Mouse (Mus musculus) testis, adult 2 months (tissue): ENCODE measurements around the gene Reep3. TPM values are rescaled to one million over a fixed set of nuclear protein-coding genes. Genes with fewer than 3 reads are reported as not detected.
A peak's percentile ranks its signal among the peaks of the same experiment; 100 is the strongest.

ENCODE experiments used
- H3K27ac ChIP-seq: fragments of 200-500 bp; 2 replicates; pipeline ENCODE4 v1.5.1; 2012; ENCODE audit warnings: low read depth, low read length; ENCODE audit not compliant: control insufficient read depth, insufficient read depth
- H3K27me3 ChIP-seq: fragments of 200-500 bp; 2 replicates; pipeline ENCODE4 v1.6.1; 2012; ENCODE audit warnings: mild to moderate bottlenecking, low read length, moderate library complexity; ENCODE audit not compliant: control insufficient read depth, insufficient read depth
- H3K36me3 ChIP-seq: fragments of 200-500 bp; 2 replicates; pipeline ENCODE4 v1.6.1; 2012; ENCODE audit warnings: mild to moderate bottlenecking, low read length; ENCODE audit not compliant: control insufficient read depth, insufficient read depth
- H3K4me1 ChIP-seq: fragments of 200-500 bp; 2 replicates; pipeline ENCODE4 v1.6.1; 2012; ENCODE audit warnings: low read length; ENCODE audit not compliant: control insufficient read depth, insufficient read depth
- H3K4me3 ChIP-seq: fragments of 200-500 bp; 2 replicates; pipeline ENCODE4 v1.5.1; 2012; ENCODE audit warnings: low read depth, mild to moderate bottlenecking, low read length, moderate library complexity, mixed read lengths; ENCODE audit not compliant: control insufficient read depth
- CTCF ChIP-seq: fragments of 200-500 bp; IDR thresholded peaks from 2 replicates; pipeline ENCODE4 v1.5.1; 2012; ENCODE audit warnings: low read depth, mild to moderate bottlenecking, inconsistent platforms, low read length, moderate library complexity; ENCODE audit not compliant: control insufficient read depth, insufficient read depth, insufficient replicate concordance
- POLR2A ChIP-seq: fragments of 200-500 bp; IDR thresholded peaks from 2 replicates; pipeline ENCODE4 v1.6.1; 2012; ENCODE audit warnings: low read depth, mild to moderate bottlenecking, inconsistent platforms, low read length, moderate library complexity; ENCODE audit not compliant: control insufficient read depth
- polyA plus RNA-seq: library from polyadenylated mRNA; depleted of rRNA; stranded (reverse); fragments of >200 nt; gene quantifications from 2 replicates; pipeline ENCODE4 v1.2.3, GENCODE M21; 2012

Gene Reep3
- polyA plus RNA-seq, 1 experiment = 2.3 TPM

GRCm38 (mm10) chr10:66974417-66974816 is 122.3 kb downstream of the Reep3 start:
- Histone ChIP-seq H3K27ac (no peak overlapping the region), H3K4me1 (peaks cover 8% of the 10 kb centered on the region), H3K36me3 (no peaks in the 10 kb centered on the region), H3K4me3 (no peak overlapping the region), H3K27me3 (no peaks in the 10 kb centered on the region)
- TF ChIP-seq CTCF (no peak), POLR2A (no peak)

- H3K4me1 ChIP-seq = peaks cover 8% of the 10 kb centered on the region
- H3K27ac ChIP-seq = no peak overlapping the region
- no peak overlapping the region for H3K4me3 ChIP-seq
- no peak for TF ChIP-seq POLR2A
- TF ChIP-seq CTCF = no peak
- no peaks in the 10 kb centered on the region for H3K36me3 ChIP-seq
- H3K27me3 ChIP-seq = no peaks in the 10 kb centered on the region
Measured at GRCm38 (mm10) chr10:66973866-66974265, 122.9 kb downstream of the Reep3 start.

GRCm38 (mm10) chr10:66973274-66973673 is 123.5 kb downstream of the Reep3 start:
- Histone ChIP-seq H3K4me3 (no peak overlapping the region), H3K27me3 (no peaks in the 10 kb centered on the region), H3K36me3 (no peaks in the 10 kb centered on the region), H3K27ac (no peak overlapping the region), H3K4me1 (peaks cover 8% of the 10 kb centered on the region)
- TF ChIP-seq POLR2A (no peak), CTCF (no peak)

DNA sequence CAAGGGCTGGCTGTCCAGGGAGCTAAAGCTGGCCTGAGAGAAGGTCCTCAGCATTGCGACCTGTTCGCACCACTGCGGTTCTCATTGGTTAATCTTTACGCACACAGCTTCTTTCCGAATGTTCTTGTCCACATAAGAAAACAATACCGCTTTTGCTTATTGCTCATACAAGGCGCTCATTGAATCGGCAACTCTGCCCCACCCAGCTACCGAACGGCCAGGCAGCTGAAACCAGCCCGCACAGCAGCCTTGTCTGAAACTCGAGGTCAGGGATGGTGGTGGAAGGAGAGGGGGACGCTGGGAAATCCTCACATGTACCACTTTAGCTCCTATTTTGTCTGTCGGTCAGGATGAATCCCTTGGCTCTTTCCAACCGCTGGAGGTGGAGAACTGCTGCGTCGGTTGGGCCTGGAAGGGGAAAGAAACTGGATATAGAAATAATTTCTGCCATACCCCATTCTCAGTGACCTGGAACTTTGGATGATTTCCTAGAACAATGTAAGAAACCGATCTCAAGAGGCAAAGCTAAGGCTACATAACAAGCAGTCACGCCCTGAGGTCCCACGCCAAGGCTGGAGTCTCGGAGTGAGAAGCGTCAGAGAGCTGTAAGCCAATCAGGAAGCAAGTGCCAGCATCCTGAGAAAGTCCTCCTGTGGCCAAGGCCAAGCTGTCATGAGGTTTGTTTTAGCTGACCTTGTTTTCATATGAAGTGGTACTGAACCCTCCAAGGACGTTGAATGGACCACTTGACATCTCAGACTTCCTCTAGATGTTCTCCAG is 126.2 kb downstream of the Reep3 start:
- Histone ChIP-seq H3K27me3 (no peaks in the 10 kb centered on the region), H3K4me3 (peak overlapping the region; percentile 92), H3K27ac (peak overlapping the region; percentile 3; the same call in 1 of the 2 replicates), H3K4me1 (peaks cover 6% of the 10 kb centered on the region), H3K36me3 (no peaks in the 10 kb centered on the region)
- no peak for TF ChIP-seq CTCF
- TF ChIP-seq POLR2A = no peak

DNA sequence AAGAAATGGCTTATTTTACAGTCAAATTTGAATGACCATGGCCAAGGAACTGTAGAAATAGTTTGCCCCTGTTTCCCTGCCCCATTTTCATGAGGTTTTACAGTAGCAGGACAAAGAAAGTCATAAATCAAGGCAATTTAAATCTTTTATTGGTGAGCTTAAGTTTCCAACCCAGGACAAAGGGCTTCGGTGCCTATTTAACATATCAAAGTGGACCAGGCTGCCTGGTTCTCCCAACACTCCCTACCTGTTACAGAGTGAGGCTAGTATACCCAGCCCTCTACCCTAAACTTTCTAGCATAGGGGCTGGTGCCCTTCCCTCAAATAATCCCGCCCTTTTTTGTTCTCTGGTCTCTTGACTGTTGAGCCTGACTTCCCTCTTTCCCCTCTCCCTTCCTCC is 127.2 kb downstream of the Reep3 start:
- TF ChIP-seq POLR2A = no peak
- no peak for TF ChIP-seq CTCF
- Histone ChIP-seq H3K36me3 (no peaks in the 10 kb centered on the region), H3K4me1 (peaks cover 6% of the 10 kb centered on the region), H3K27ac (no peak overlapping the region), H3K27me3 (no peaks in the 10 kb centered on the region), H3K4me3 (peak overlapping the region; percentile 92)

DNA sequence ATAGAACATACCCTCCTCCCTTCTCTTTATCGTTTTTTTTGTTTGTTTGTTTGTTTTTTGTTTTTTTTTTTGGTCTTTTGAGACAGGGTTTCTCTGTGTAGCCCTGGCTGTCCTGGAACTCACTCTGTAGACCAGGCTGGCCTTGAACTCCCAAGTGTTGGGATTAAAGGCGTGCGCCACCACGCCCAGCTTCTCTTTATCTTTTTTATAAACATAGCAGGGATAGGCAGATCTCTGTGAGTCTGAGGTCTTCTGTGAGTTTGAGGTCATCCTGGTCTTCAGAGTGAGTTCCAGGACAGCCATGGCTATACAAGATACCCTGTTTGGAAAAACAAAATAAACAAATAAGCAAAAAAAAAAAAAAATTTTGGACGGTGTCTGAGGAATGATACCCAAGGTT is 127.7 kb downstream of the Reep3 start:
- no peaks in the 10 kb centered on the region for H3K27me3 ChIP-seq
- TF ChIP-seq POLR2A (no peak), CTCF (no peak)
- H3K36me3 ChIP-seq = no peaks in the 10 kb centered on the region
- H3K4me3 ChIP-seq = peak overlapping the region; percentile 76
- H3K27ac ChIP-seq = no peak overlapping the region
- peaks cover 6% of the 10 kb centered on the region for H3K4me1 ChIP-seq

DNA sequence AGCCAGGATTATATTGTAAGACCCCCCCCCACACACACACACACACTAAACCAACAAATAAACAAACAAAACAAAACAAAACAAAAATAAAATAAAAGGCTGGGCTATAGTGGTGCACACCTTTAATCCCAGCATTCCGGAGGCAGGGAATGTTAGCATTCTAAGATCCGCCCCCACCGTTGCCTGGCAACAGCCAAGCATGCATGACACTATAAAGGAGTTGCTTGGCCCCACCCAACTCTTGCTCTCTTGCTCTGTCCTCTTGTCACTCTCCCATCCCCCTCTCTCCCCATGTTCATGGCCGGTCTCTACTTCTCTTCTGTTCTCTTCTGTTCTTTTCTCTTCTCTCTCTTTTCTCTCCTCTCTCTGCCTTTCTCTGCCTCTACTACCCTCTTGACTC is 128.2 kb downstream of the Reep3 start:
- TF ChIP-seq CTCF (no peak), POLR2A (peak; percentile 70)
- no peak overlapping the region; the same call in 1 of the 2 replicates for H3K27ac ChIP-seq
- H3K4me3 ChIP-seq = peak overlapping the region; percentile 76
- H3K4me1 ChIP-seq = peaks cover 6% of the 10 kb centered on the region
- H3K36me3 ChIP-seq = no peaks in the 10 kb centered on the region
- H3K27me3 ChIP-seq = no peaks in the 10 kb centered on the region
